Mouse (Mus musculus) v-Abl transformed pro-B cells (cell line): ENCODE results near the gene Wdr76.
"Not testable (repeated sequence)": the region's sequence is repeated elsewhere in the genome, so short reads cannot be mapped to it uniquely, and the experiment has no call there.

Experiments used
- in situ Hi-C, 2 experiments: fragments of 400-800 bp; cut with MboI; formaldehyde crosslinking; loops; one replicate each; pipeline ENCODE4 v1.15.1; 2025; ENCODE audit not compliant: unreplicated experiment in 2 of 2

Gene Wdr76

GRCm38 (mm10) chr2:121505942-121506882 is at the start of gene Wdr76, which contains the start of gene Mfap1a:
TSS of gene Wdr76 (plus strand) at chr2:121506723.
TSS of gene Mfap1a (minus strand) at chr2:121506665.
- in situ Hi-C loops, result not testable (repeated sequence)

GRCm38 (mm10) chr2:121460071-121460470 is 46.5 kb upstream of the Wdr76 start:
- in situ Hi-C loops, result loop anchor here in 1 of 2 experiments (5.0 kb wide), 1 partner anchor 37 kb away; no protein-coding TSS in a partner anchor

- in situ Hi-C loops, result not testable (repeated sequence)
Observed at GRCm38 (mm10) chr2:121468982-121469381, 37.5 kb upstream of the Wdr76 start.

GRCm38 (mm10) chr2:121472783-121473182 is 33.7 kb upstream of the Wdr76 start:
- in situ Hi-C loops, result not testable (repeated sequence)

- in situ Hi-C loops, result not testable (repeated sequence)
Observed at GRCm38 (mm10) chr2:121473301-121474179, 33.0 kb upstream of the Wdr76 start, which contains the start of gene Mfap1b. TSS of gene Mfap1b (minus strand) at chr2:121474067.

GRCm38 (mm10) chr2:121474180-121474535 is 32.4 kb upstream of the Wdr76 start:
- in situ Hi-C loops, result no loop called here

- in situ Hi-C loops, result not testable (repeated sequence)
Observed at GRCm38 (mm10) chr2:121475306-121475705, 31.2 kb upstream of the Wdr76 start.

GRCm38 (mm10) chr2:121477491-121478266 is 28.8 kb upstream of the Wdr76 start:
- in situ Hi-C loops, result no loop called here

- in situ Hi-C loops, result loop anchor here (5.0 kb wide), 1 partner anchor 73 kb away; no protein-coding TSS in a partner anchor
Observed at GRCm38 (mm10) chr2:121480498-121480897, 26.0 kb upstream of the Wdr76 start.

GRCm38 (mm10) chr2:121480916-121481315 is 25.6 kb upstream of the Wdr76 start:
- in situ Hi-C loops, result loop anchor here (5.0 kb wide), 1 partner anchor 74 kb away; no protein-coding TSS in a partner anchor

GRCm38 (mm10) chr2:121483576-121483975 is 22.9 kb upstream of the Wdr76 start:
- in situ Hi-C loops, result loop anchor here (5.0 kb wide), 1 partner anchor 76 kb away; no protein-coding TSS in a partner anchor

GRCm38 (mm10) chr2:121484403-121484802 is 22.1 kb upstream of the Wdr76 start:
- in situ Hi-C loops, result loop anchor here (5.0 kb wide), 1 partner anchor 77 kb away; no protein-coding TSS in a partner anchor

GRCm38 (mm10) chr2:121501550-121501949 is 5.0 kb upstream of the Wdr76 start:
- in situ Hi-C loops, result not testable (repeated sequence)

GRCm38 (mm10) chr2:121507173-121507950 is 839 bp downstream of the Wdr76 start:
- in situ Hi-C loops, result no loop called here

- in situ Hi-C loops, result no loop called here
Observed at GRCm38 (mm10) chr2:121507951-121508330, 1.4 kb downstream of the Wdr76 start.

GRCm38 (mm10) chr2:121509584-121509983 is 3.1 kb downstream of the Wdr76 start:
- in situ Hi-C loops, result no loop called here

GRCm38 (mm10) chr2:121511401-121511800 is 4.9 kb downstream of the Wdr76 start:
- in situ Hi-C loops, result no loop called here

- in situ Hi-C loops, result not testable (repeated sequence)
Observed at GRCm38 (mm10) chr2:121512991-121513765, 6.7 kb downstream of the Wdr76 start.
